In genomic region chr14:40967598-40967900, GRCm38 (mm10) we compare ENCODE assay signal across 8 mouse cellular contexts. TPM values are rescaled to one million over a fixed set of nuclear protein-coding genes. Genes with fewer than 3 reads are reported as not detected.
DNase-seq lines count a peak whose midpoint lies in the region; ATAC-seq and TF ChIP-seq lines count a peak whose summit lies in the region.

No protein-coding gene starts in this region.

- H3K27me3 ChIP-seq in heart, embryonic 10.5 days (ENCODE audit: insufficient read depth, poor library complexity, severe bottlenecking), result no peaks in the 10 kb centered on the region
- no peaks in the 10 kb centered on the region for H3K27me3 ChIP-seq in thymus, adult 2 months (ENCODE audit: control insufficient read depth, insufficient read depth, low read length)
- no peaks in the 10 kb centered on the region for H3K27me3 ChIP-seq in liver, embryonic 13.5 days

- 2% methylated on average over 6 of the region's 6 CpGs for whole genome bisulfite sequencing in heart, embryonic 10.5 days
- 17% methylated on average over 6 of the region's 6 CpGs for WGBS in thymus, adult 2 months
- 11% methylated on average over 6 of the region's 6 CpGs for WGBS in liver, embryonic 13.5 days (ENCODE audit: insufficient replicate concordance)

- H3K36me3 ChIP-seq in heart, embryonic 10.5 days, result no peaks in the 10 kb centered on the region
- no peaks in the 10 kb centered on the region for H3K36me3 ChIP-seq in thymus, adult 2 months (ENCODE audit: control insufficient read depth, insufficient read depth, low read length)
- no peaks in the 10 kb centered on the region for H3K36me3 ChIP-seq in liver, embryonic 13.5 days

- H3K4me2 ChIP-seq in liver, embryonic 13.5 days, result peak overlapping the region; percentile 89

- TF ChIP-seq CTCF in thymus, adult 2 months (IDR thresholded peaks at IDR 0.05; ENCODE audit: borderline replicate concordance, control insufficient read depth, extremely low read depth, insufficient read depth, low read length, poor library complexity), result no peak

- peaks cover 42% of the 10 kb centered on the region for H3K4me1 ChIP-seq in heart, embryonic 10.5 days
- peaks cover 32% of the 10 kb centered on the region for H3K4me1 ChIP-seq in thymus, adult 2 months (replicated peaks; ENCODE audit: control insufficient read depth, insufficient read depth, low read length)
- peaks cover 60% of the 10 kb centered on the region for H3K4me1 ChIP-seq in liver, embryonic 13.5 days (replicated peaks)

- H3K4me3 ChIP-seq in heart, embryonic 10.5 days, result peak overlapping the region; percentile 94
- peak overlapping the region; percentile 98; the same call in 1 of the 2 replicates for H3K4me3 ChIP-seq in thymus, adult 2 months (ENCODE audit: control insufficient read depth, insufficient read depth, low read length)
- peak overlapping the region; percentile 88 for H3K4me3 ChIP-seq in liver, embryonic 13.5 days (replicated peaks)

- no peak for ATAC-seq in liver, embryonic 13.5 days (ENCODE audit: low read depth)

- no peaks in the 10 kb centered on the region for H3K9me3 ChIP-seq in heart, embryonic 10.5 days
- no peaks in the 10 kb centered on the region for H3K9me3 ChIP-seq in liver, embryonic 13.5 days (replicated peaks)

- DNase-seq in heart, embryonic 10.5 days (ENCODE audit: low spot score), result no peak
- DNase-seq in heart, adult 18-20 months, result no peak
- no peak for DNase-seq in thymus, adult 2 months
- no peak for DNase-seq in thymus, adult 18-20 months
- no peak for DNase-seq in liver, embryonic 13.5 days
- DNase-seq in embryo, embryonic 11 days, result no peak
- DNase-seq in urinary bladder, adult 18-20 months (ENCODE audit: low spot score in 2 of 2), result no peak
- DNase-seq in frontal cortex, adult 2 months (ENCODE audit: extremely low spot score in 1 of 2, low spot score in 1 of 2), result no peak

- peak overlapping the region; percentile 69 for H3K9ac ChIP-seq in liver, embryonic 13.5 days

- peak overlapping the region; percentile 96 for H3K27ac ChIP-seq in heart, embryonic 10.5 days
- H3K27ac ChIP-seq in thymus, adult 2 months (ENCODE audit: control insufficient read depth, insufficient read depth, low read length), result no peak overlapping the region
- H3K27ac ChIP-seq in liver, embryonic 13.5 days, result peak overlapping the region; percentile 69

- no peak for TF ChIP-seq POLR2A in thymus, adult 2 months (IDR thresholded peaks at IDR 0.05; ENCODE audit: control insufficient read depth, extremely low read depth, insufficient read depth, low read length, poor library complexity)

RNA-seq across cellular contexts. Expression of gene Tspan14, which starts 0.9 kb away (rescaled TPM):
- 42.3 and 58.6 TPM in 2 replicates for polyA plus RNA-seq in heart, embryonic 10.5 days (2016; fragmentation: Nextera tagmentation; extraction: Ambion mirVana)
- 10 to 100 TPM; 13.8 to 18.2 TPM for total RNA-seq in heart, adult 18-20 months (2021)
- polyA plus RNA-seq in thymus, adult 2 months (2012; rRNA removed), result 86.4 and 87.4 TPM in 2 replicates
- 32.9 and 37.5 TPM in 2 replicates for polyA plus RNA-seq in liver, embryonic 13.5 days (2015; fragmentation: Nextera tagmentation; extraction: Ambion mirVana)
- polyA plus RNA-seq in frontal cortex, adult 2 months (2012; rRNA removed), result 46.4 and 47.7 TPM in 2 replicates

RNA-seq across cellular contexts. Expression of gene Fam213a, which starts 46.0 kb away (rescaled TPM):
- polyA plus RNA-seq in heart, embryonic 10.5 days (2016; fragmentation: Nextera tagmentation; extraction: Ambion mirVana), result 76.8 and 81.5 TPM in 2 replicates
- total RNA-seq in heart, adult 18-20 months (2021), result 10 to 100 TPM; 33.8 to 46.0 TPM
- 7.3 and 7.8 TPM in 2 replicates for polyA plus RNA-seq in thymus, adult 2 months (2012; rRNA removed)
- polyA plus RNA-seq in liver, embryonic 13.5 days (2015; fragmentation: Nextera tagmentation; extraction: Ambion mirVana), result 67.9 and 78.3 TPM in 2 replicates
- polyA plus RNA-seq in frontal cortex, adult 2 months (2012; rRNA removed), result 137 and 138 TPM in 2 replicates
